Mouse (Mus musculus) stomach, postnatal 0 days (tissue): ENCODE data around the gene Atxn2. TPM values are rescaled to one million over a fixed set of nuclear protein-coding genes. Genes with fewer than 3 reads are reported as not detected.

Experiments
- ATAC-seq: fragments of 200-750 bp; cut with Nextera tagmentation; 2 replicates; pipeline ENCODE4 v1.8.0; 2017; ENCODE audit not compliant: low FRiP score, low TSS enrichment
- DNase-seq: peaks from one replicate; pipeline ENCODE4 v3.0.0-alpha.2; 2016; ENCODE audit warnings: low spot score
- H3K27ac ChIP-seq: fragments of 300-500 bp; sonication (generic); replicated peaks from 2 replicates; pipeline ENCODE4 v1.5.1; 2014; ENCODE audit warnings: mild to moderate bottlenecking, control low read depth
- H3K27me3 ChIP-seq: fragments of 300-500 bp; sonication (generic); 2 replicates; pipeline ENCODE4 v1.6.1; 2014; ENCODE audit warnings: low read length; ENCODE audit not compliant: control insufficient read depth, insufficient read depth
- H3K36me3 ChIP-seq: fragments of 300-500 bp; sonication (generic); 2 replicates; pipeline ENCODE4 v1.6.1; 2014; ENCODE audit warnings: low read length, mixed read lengths; ENCODE audit not compliant: control insufficient read depth, insufficient read depth
- H3K4me1 ChIP-seq: fragments of 300-500 bp; sonication (generic); replicated peaks from 2 replicates; pipeline ENCODE4 v1.6.1; 2014; ENCODE audit warnings: antibody characterized with exemption; ENCODE audit not compliant: control insufficient read depth, insufficient read depth
- H3K4me2 ChIP-seq: fragments of 300-500 bp; sonication (generic); replicated peaks from 2 replicates; pipeline ENCODE4 v1.6.1; 2014; ENCODE audit warnings: low read depth, mild to moderate bottlenecking, control low read depth, moderate library complexity
- H3K4me3 ChIP-seq: fragments of 300-500 bp; sonication (generic); 2 replicates; pipeline ENCODE4 v1.5.1; 2014; ENCODE audit warnings: low read depth, low read length, control low read depth
- H3K9ac ChIP-seq: fragments of 300-500 bp; sonication (generic); 2 replicates; pipeline ENCODE4 v1.6.1; 2014; ENCODE audit warnings: mild to moderate bottlenecking, low read length, control low read depth, mixed read lengths
- H3K9me3 ChIP-seq: fragments of 300-500 bp; sonication (generic); 2 replicates; pipeline ENCODE4 v1.6.1; 2016; ENCODE audit warnings: low read length; ENCODE audit not compliant: control insufficient read depth
- CTCF ChIP-seq: IDR thresholded peaks from 2 replicates; pipeline ENCODE4 v1.5.1; 2016; ENCODE audit warnings: antibody characterized with exemption, low read depth, mild to moderate bottlenecking, moderate library complexity
- EP300 ChIP-seq: optimal IDR thresholded peaks from 2 replicates; pipeline ENCODE3; 2016; ENCODE audit warnings: antibody characterized with exemption
- WGBS: fragments of 180-500 bp; shearing (Covaris S2); extraction: QIAGEN DNeasy Blood & Tissue Kit; methylation state at CpG from one replicate; pipeline ENCODE4 v1.1.7; 2014; 5-methylcytosine and 5-hydroxymethylcytosine counted together
- polyA plus RNA-seq: library from polyadenylated mRNA; unstranded; fragments of >200 nt; fragmentation: Nextera tagmentation; extraction: Ambion mirVana; gene quantifications from 2 replicates; pipeline ENCODE4 v1.2.1, GENCODE M21; 2015

Atxn2 gene
- polyA plus RNA-seq, 1 experiment from 2014 or later: 30.5 TPM

DNA sequence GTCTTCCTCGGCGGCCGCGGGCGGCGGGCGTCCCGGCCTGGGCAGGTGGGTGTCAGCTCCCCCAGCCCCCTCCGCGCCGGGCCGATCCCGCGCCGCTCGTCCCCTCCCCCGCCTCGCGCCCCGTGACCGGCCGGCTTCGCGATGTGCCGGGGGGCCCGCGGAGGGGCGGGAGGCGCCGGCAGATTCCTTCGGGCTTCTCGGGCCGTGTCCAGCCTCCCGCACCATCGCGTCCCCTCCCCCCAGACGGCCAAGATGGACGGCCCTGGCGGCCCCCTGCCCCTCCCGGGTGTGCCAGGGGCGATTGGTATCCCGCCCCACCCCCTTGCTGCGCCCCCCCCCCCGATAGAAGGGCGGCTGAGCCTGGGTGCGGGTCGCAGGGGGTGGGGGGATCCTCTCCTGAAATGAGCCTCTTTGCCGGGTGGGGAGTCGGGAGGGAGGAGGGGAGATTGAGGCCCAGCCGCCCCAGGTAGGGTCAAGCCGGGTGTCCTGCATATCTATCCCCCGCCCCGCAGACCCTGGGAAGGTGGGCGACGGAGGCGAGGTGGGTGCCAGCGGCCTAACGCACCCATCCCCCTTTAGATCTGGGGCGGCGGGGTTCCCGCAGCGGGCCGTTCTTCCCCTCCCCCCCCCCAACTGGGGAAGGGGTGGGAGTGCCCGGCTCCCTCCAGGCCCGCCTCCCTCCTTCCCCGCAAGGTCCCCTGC, 1.2 kb downstream of the Atxn2 start:
- no peaks in the 10 kb centered on the region for H3K9me3 ChIP-seq
- WGBS: 0% methylated on average over 21 of the region's 66 CpGs
- H3K27me3 ChIP-seq: no peaks in the 10 kb centered on the region
- H3K27ac ChIP-seq: peak overlapping the region; percentile 99
- peak overlapping the region; percentile 96 for H3K9ac ChIP-seq
- TF ChIP-seq CTCF (no peak), EP300 (no peak)
- 0 out of 2 replicates have a peak, but pooled peaks cover 5% of the 10 kb centered on the region for H3K4me1 ChIP-seq
- no peaks in the 10 kb centered on the region for H3K36me3 ChIP-seq
- peak overlapping the region; percentile 97 for H3K4me3 ChIP-seq
- peak overlapping the region; percentile 87 for H3K4me2 ChIP-seq
- DNase-seq (peak; percentile 66), ATAC-seq (peak; percentile 36)

DNA sequence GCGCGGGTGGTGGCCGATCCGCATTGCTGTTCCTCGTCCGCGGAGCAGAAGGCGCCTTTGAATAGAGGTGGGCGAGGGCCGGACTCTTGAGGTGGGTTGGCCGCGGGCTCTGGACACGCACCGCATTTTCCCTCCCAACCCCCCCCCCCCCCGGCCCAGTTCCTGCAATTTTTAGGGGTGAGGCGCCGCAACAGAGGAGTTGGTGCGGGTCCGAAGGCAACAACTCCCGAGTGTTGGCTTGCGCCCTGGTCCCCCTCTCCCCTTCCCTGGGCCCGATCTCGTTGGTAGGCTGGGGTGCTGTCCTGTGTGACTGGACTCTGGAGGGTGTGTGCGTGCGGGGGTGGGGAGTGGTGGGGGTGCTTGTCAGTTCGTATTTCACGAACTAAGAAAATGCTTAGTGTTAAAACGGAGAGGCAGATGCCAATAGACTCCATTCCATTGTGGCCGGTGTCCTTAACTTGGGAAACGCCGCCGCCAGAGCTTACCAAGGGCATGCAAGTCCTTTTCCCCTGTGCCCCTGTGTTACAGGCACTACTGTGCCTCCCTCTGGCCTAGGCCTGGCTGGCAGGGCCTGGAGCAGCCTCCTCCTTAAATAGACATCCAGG, 1.9 kb downstream of the Atxn2 start:
- Histone ChIP-seq H3K27me3 (no peaks in the 10 kb centered on the region), H3K4me1 (0 out of 2 replicates have a peak, but pooled peaks cover 5% of the 10 kb centered on the region), H3K9me3 (no peaks in the 10 kb centered on the region), H3K27ac (peak overlapping the region; percentile 99), H3K36me3 (peaks cover 2% of the 10 kb centered on the region; the same call in 1 of the 2 replicates), H3K4me2 (peak overlapping the region; percentile 87), H3K4me3 (peak overlapping the region; percentile 97), H3K9ac (peak overlapping the region; percentile 96)
- peak; percentile 70 for DNase-seq
- ATAC-seq: peak; percentile 33
- WGBS: 0% methylated on average over 22 of the region's 32 CpGs
- peak; percentile 43 for TF ChIP-seq CTCF
- no peak for TF ChIP-seq EP300

GRCm38 (mm10) chr5:121714331-121714730, 3.2 kb downstream of the Atxn2 start:
- DNase-seq (peak; percentile 44), ATAC-seq (peak; percentile 11; the same call in 1 of the 2 replicates)
- 32% methylated on average over 1 of the region's 1 CpGs for WGBS
- Histone ChIP-seq H3K4me2 (peak overlapping the region; percentile 87), H3K4me3 (no peak overlapping the region), H3K9ac (no peak overlapping the region), H3K36me3 (peaks cover 2% of the 10 kb centered on the region; the same call in 1 of the 2 replicates), H3K27me3 (no peaks in the 10 kb centered on the region), H3K4me1 (0 out of 2 replicates have a peak, but pooled peaks cover 5% of the 10 kb centered on the region), H3K27ac (peak overlapping the region; percentile 99), H3K9me3 (no peaks in the 10 kb centered on the region)
- TF ChIP-seq EP300: no peak
- no peak for TF ChIP-seq CTCF

DNA sequence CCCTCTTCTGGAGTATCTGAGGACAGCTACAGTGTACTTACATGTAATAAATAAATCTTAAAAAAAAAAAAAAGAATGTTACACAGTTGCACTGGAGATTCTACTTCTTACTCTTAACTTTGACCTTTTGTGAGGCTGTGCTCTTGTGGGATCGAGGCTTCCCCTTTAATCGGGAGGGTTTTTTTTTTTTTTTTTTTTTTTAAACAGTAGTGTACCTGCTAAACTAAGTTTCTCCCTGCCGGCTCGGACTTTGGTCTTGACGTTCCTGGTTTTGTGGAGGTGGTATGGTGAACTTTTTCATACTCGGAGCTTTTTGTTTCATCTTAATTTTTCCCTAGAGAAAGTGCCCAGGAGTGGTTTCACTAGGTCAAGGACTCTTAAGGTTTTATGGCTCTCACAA, 3.8 kb downstream of the Atxn2 start:
- DNase-seq: no peak
- no peaks in the 10 kb centered on the region for H3K27me3 ChIP-seq
- no peak overlapping the region; the same call in 1 of the 2 replicates for H3K4me2 ChIP-seq
- no peak for ATAC-seq
- WGBS: 54% methylated on average over 6 of the region's 6 CpGs
- no peaks in the 10 kb centered on the region for H3K9me3 ChIP-seq
- 0 out of 2 replicates have a peak overlapping the region, but pooled peaks have one; percentile 8 for H3K9ac ChIP-seq
- H3K4me3 ChIP-seq: no peak overlapping the region
- peaks cover 2% of the 10 kb centered on the region; the same call in 1 of the 2 replicates for H3K36me3 ChIP-seq
- H3K4me1 ChIP-seq: 0 out of 2 replicates have a peak, but pooled peaks cover 5% of the 10 kb centered on the region
- peak; percentile 24; the same call in 1 of the 2 replicates for TF ChIP-seq CTCF
- TF ChIP-seq EP300: no peak
- H3K27ac ChIP-seq: no peak overlapping the region

- Histone ChIP-seq H3K4me1 (0 out of 2 replicates have a peak, but pooled peaks cover 5% of the 10 kb centered on the region), H3K9ac (no peak overlapping the region), H3K36me3 (peaks cover 2% of the 10 kb centered on the region; the same call in 1 of the 2 replicates), H3K4me3 (no peak overlapping the region), H3K9me3 (no peaks in the 10 kb centered on the region), H3K27ac (no peak overlapping the region), H3K27me3 (no peaks in the 10 kb centered on the region), H3K4me2 (no peak overlapping the region)
- ATAC-seq (no peak), DNase-seq (no peak)
- no peak for TF ChIP-seq CTCF
- no peak for TF ChIP-seq EP300
- WGBS: 63% methylated on average over 5 of the region's 5 CpGs
Observed at GRCm38 (mm10) chr5:121718462-121718861, 7.3 kb downstream of the Atxn2 start.
